Mouse (Mus musculus) MEL (cell line): ENCODE measurements around the gene Usp32. TPM values are rescaled to one million over a fixed set of nuclear protein-coding genes. Genes with fewer than 3 reads are reported as not detected.

Experiments used
- DNase-seq: peaks from one replicate; pipeline ENCODE4 v3.0.0; 2011; ENCODE audit warnings: low read depth, low spot score
- H3K27ac ChIP-seq: 2 replicates; pipeline ENCODE4 v1.5.1; 2012; ENCODE audit warnings: low read depth, mild to moderate bottlenecking, control low read depth, low read length, moderate library complexity; ENCODE audit not compliant: control insufficient read depth
- H3K27me3 ChIP-seq, 2 experiments: fragments of 150-350 bp in 1 of 2; sonication (generic) in 1 of 2; 2 replicates each; pipeline ENCODE4 v1.6.1; 2012; ENCODE audit warnings: low read length in 2 of 2, mild to moderate bottlenecking in 2 of 2, improper control_type of control experiment in 1 of 2, moderate library complexity in 1 of 2; ENCODE audit not compliant: insufficient read depth in 2 of 2, control insufficient read depth in 1 of 2
- H3K36me3 ChIP-seq, 2 experiments: 2 replicates each; pipeline ENCODE4 v1.6.1; 2012 to 2014; ENCODE audit warnings: low read length in 2 of 2, improper control_type of control experiment in 1 of 2, inconsistent platforms in 1 of 2, mild to moderate bottlenecking in 1 of 2; ENCODE audit not compliant: insufficient read depth in 2 of 2, control insufficient read depth in 1 of 2
- H3K4me1 ChIP-seq, 2 experiments: fragments of 150-350 bp in 1 of 2; sonication (generic) in 1 of 2; 2 replicates each; pipeline ENCODE4 v1.6.1; 2012; ENCODE audit warnings: low read length in 2 of 2, improper control_type of control experiment in 1 of 2, mild to moderate bottlenecking in 1 of 2; ENCODE audit not compliant: insufficient read depth in 2 of 2, control insufficient read depth in 1 of 2
- H3K4me3 ChIP-seq, 2 experiments: fragments of 150-350 bp in 1 of 2; sonication (generic) in 1 of 2; 2 replicates each; pipeline ENCODE4 v1.5.1; 2012; ENCODE audit warnings: low read depth in 2 of 2, low read length in 2 of 2, mild to moderate bottlenecking in 2 of 2, moderate library complexity in 2 of 2, control low read depth in 1 of 2, improper control_type of control experiment in 1 of 2; ENCODE audit not compliant: control insufficient read depth in 1 of 2, insufficient read depth in 1 of 2
- H3K79me2 ChIP-seq: 2 replicates; pipeline ENCODE4 v1.6.1; 2012; ENCODE audit warnings: mild to moderate bottlenecking, low read length, moderate library complexity; ENCODE audit not compliant: control insufficient read depth, poor library complexity, insufficient read depth
- H3K9ac ChIP-seq: 2 replicates; pipeline ENCODE4 v1.6.1; 2012; ENCODE audit warnings: low read depth, mild to moderate bottlenecking, control low read depth, low read length, moderate library complexity; ENCODE audit not compliant: control insufficient read depth, poor library complexity, severe bottlenecking
- H3K9me3 ChIP-seq: fragments of 150-350 bp; sonication (generic); replicated peaks from 2 replicates; pipeline ENCODE4 v1.6.1; 2012; ENCODE audit warnings: mild to moderate bottlenecking, low read length, improper control_type of control experiment, moderate library complexity; ENCODE audit not compliant: insufficient read depth
- CHD2 ChIP-seq: IDR thresholded peaks from 2 replicates; pipeline ENCODE4 v1.6.1; 2011; ENCODE audit warnings: low read length, improper control_type of control experiment
- CTCF ChIP-seq, 3 experiments: IDR thresholded peaks in 2 of 3; conservative IDR thresholded peaks in 1 of 3; 2 replicates each; pipeline ENCODE4 v1.5.1; 2011 to 2012; ENCODE audit warnings: low read length in 3 of 3, low read depth in 2 of 3, mild to moderate bottlenecking in 2 of 3, improper control_type of control experiment in 1 of 3, inconsistent platforms in 1 of 3, mixed read lengths in 1 of 3, moderate library complexity in 1 of 3; ENCODE audit not compliant: control insufficient read depth in 1 of 3, insufficient read depth in 1 of 3, poor library complexity in 1 of 3, severe bottlenecking in 1 of 3
- EP300 ChIP-seq, 2 experiments: IDR thresholded peaks; 2 replicates each; pipeline ENCODE4 v1.6.1; 2011; ENCODE audit warnings: improper control_type of control experiment in 2 of 2, low read length in 2 of 2, low read depth in 1 of 2, mild to moderate bottlenecking in 1 of 2
- ETS1 ChIP-seq: IDR thresholded peaks from 2 replicates; pipeline ENCODE4 v1.6.1; 2012; ENCODE audit warnings: low read depth, mild to moderate bottlenecking, inconsistent platforms, low read length, improper control_type of control experiment, moderate library complexity
- GABPA ChIP-seq: IDR thresholded peaks from 2 replicates; pipeline ENCODE4 v1.6.1; 2012; ENCODE audit warnings: low read depth, mild to moderate bottlenecking, inconsistent platforms, low read length, improper control_type of control experiment, moderate library complexity
- HCFC1 ChIP-seq: IDR thresholded peaks from 2 replicates; pipeline ENCODE4 v1.6.1; 2012; ENCODE audit warnings: low read depth, mild to moderate bottlenecking, inconsistent platforms, low read length, improper control_type of control experiment, moderate library complexity
- JUND ChIP-seq: IDR thresholded peaks from 2 replicates; pipeline ENCODE4 v1.6.1; 2011; ENCODE audit warnings: low read depth, mild to moderate bottlenecking, improper control_type of control experiment, low read length
- MXI1 ChIP-seq: IDR thresholded peaks from 2 replicates; pipeline ENCODE4 v1.6.1; 2011; ENCODE audit warnings: mild to moderate bottlenecking, low read depth, low read length, improper control_type of control experiment
- MYC ChIP-seq: IDR thresholded peaks from 2 replicates; pipeline ENCODE4 v1.6.1; 2011; ENCODE audit warnings: low read depth, mild to moderate bottlenecking, low read length, improper control_type of control experiment, moderate library complexity
- NRF1 ChIP-seq: IDR thresholded peaks from 2 replicates; pipeline ENCODE4 v1.6.1; 2014; ENCODE audit warnings: low read depth, mild to moderate bottlenecking, inconsistent platforms, low read length, improper control_type of control experiment, moderate library complexity; ENCODE audit not compliant: poor library complexity, insufficient read depth, severe bottlenecking
- POLR2A ChIP-seq, 2 experiments: IDR thresholded peaks; 2 replicates each; pipeline ENCODE4 v1.6.1; 2011 to 2012; ENCODE audit warnings: low read length in 2 of 2, mild to moderate bottlenecking in 2 of 2, control low read depth in 1 of 2, improper control_type of control experiment in 1 of 2, low read depth in 1 of 2, moderate library complexity in 1 of 2; ENCODE audit not compliant: control insufficient read depth in 1 of 2, insufficient read depth in 1 of 2, poor library complexity in 1 of 2
- RAD21 ChIP-seq: IDR thresholded peaks from 2 replicates; pipeline ENCODE4 v1.6.1; 2011; ENCODE audit warnings: mild to moderate bottlenecking, low read depth, low read length, improper control_type of control experiment
- SIN3A ChIP-seq: IDR thresholded peaks from 2 replicates; pipeline ENCODE4 v1.6.1; 2012; ENCODE audit warnings: low read length, improper control_type of control experiment, inconsistent platforms
- SMC3 ChIP-seq: IDR thresholded peaks from 2 replicates; pipeline ENCODE4 v1.6.1; 2011; ENCODE audit warnings: low read depth, low read length, improper control_type of control experiment
- TBP ChIP-seq: IDR thresholded peaks from 2 replicates; pipeline ENCODE4 v1.8.0; 2011; ENCODE audit warnings: low read depth, low read length, improper control_type of control experiment
- TCF12 ChIP-seq: IDR thresholded peaks from 2 replicates; pipeline ENCODE4 v1.6.1; 2014; ENCODE audit warnings: low read depth, mild to moderate bottlenecking, inconsistent platforms, low read length, improper control_type of control experiment, moderate library complexity
- ZC3H11A ChIP-seq: IDR thresholded peaks from 2 replicates; pipeline ENCODE4 v1.6.1; 2012; ENCODE audit warnings: low read depth, mild to moderate bottlenecking, inconsistent platforms, low read length, improper control_type of control experiment
- ZKSCAN1 ChIP-seq: IDR thresholded peaks from 2 replicates; pipeline ENCODE4 v1.6.1; 2012; ENCODE audit warnings: low read depth, mild to moderate bottlenecking, inconsistent platforms, low read length, improper control_type of control experiment, moderate library complexity
- ZNF384 ChIP-seq: IDR thresholded peaks from 2 replicates; pipeline ENCODE4 v1.6.1; 2012; ENCODE audit warnings: low read depth, mild to moderate bottlenecking, inconsistent platforms, low read length, improper control_type of control experiment
- polyA plus RNA-seq, 2 experiments: library from polyadenylated mRNA; stranded (reverse) in 1 of 2; unstranded in 1 of 2; fragments of >175 nt in 1 of 2; fragments of >200 nt in 1 of 2; gene quantifications; 2 replicates each; pipeline versions ENCODE4 v1.2.1 to v1.2.4; 2012; ENCODE audit warnings: low replicate concordance in 2 of 2, low read depth in 1 of 2; ENCODE audit not compliant: insufficient read length in 2 of 2, insufficient read depth in 1 of 2, missing spikeins in 1 of 2
- total RNA-seq: library from RNA; depleted of rRNA; stranded (reverse); fragments of 300-350 nt; gene quantifications from 2 replicates; pipeline ENCODE4 v1.2.3, GENCODE M21; 2012

Usp32 gene
- total and polyA plus RNA-seq, 3 experiments: 11.3 to 11.5 TPM; not detected in 1

GRCm38 (mm10) chr11:85170058-85170740 is 30.2 kb upstream of the Usp32 start, which contains the start of gene 1700125H20Rik:
TSS of gene 1700125H20Rik (plus strand) at chr11:85170404.
- peaks cover 0 to 2% of the 10 kb centered on the region in 2 experiments; a peak in 1 of 4 replicates for H3K27me3 ChIP-seq
- no peaks in the 10 kb centered on the region for H3K36me3 ChIP-seq
- H3K79me2 ChIP-seq: no peaks in the 10 kb centered on the region
- H3K9ac ChIP-seq: peak within 1 kb of the TSS; percentile 75
- H3K4me1 ChIP-seq: 0 out of 4 replicates have a peak, but pooled peaks cover 2 to 3% of the 10 kb centered on the region in 2 experiments
- H3K9me3 ChIP-seq: no peaks in the 10 kb centered on the region
- no peak within 1 kb of the TSS for H3K27ac ChIP-seq
- H3K4me3 ChIP-seq: peak within 1 kb of the TSS; percentile 45 to 53
- DNase-seq: peak; percentile 95
- TF ChIP-seq POLR2A (IDR thresholded peaks at IDR 0.05; ENCODE audit: control insufficient read depth in 1 of 2, insufficient read depth in 1 of 2, low read depth in 1 of 2, low read length in 2 of 2, poor library complexity in 1 of 2): peak in 1 of 2 experiments; percentile 30; a peak in 1 of 4 replicates
- TF ChIP-seq SIN3A: peak; percentile 71
- peak; percentile 96 to 99 (median 98); a peak in 5 of 6 replicates for TF ChIP-seq CTCF (IDR thresholded peaks at IDR 0.05 in 2 of 3, conservative IDR thresholded peaks at IDR 0.05 in 1 of 3; ENCODE audit: control insufficient read depth in 1 of 3, insufficient read depth in 1 of 3, low read depth in 2 of 3, low read length in 3 of 3, poor library complexity in 1 of 3, severe bottlenecking in 1 of 3)
- 0 out of 2 replicates have a peak, but pooled peaks have one; percentile 7 for TF ChIP-seq NRF1
- no peak for TF ChIP-seq CHD2
- no peak for TF ChIP-seq ZKSCAN1
- peak; percentile 74; the same call in 1 of the 2 replicates for TF ChIP-seq MXI1
- peak; percentile 55; the same call in 1 of the 2 replicates for TF ChIP-seq MYC
- peak; percentile 97 for TF ChIP-seq RAD21
- no peak for TF ChIP-seq TBP
- no peak for TF ChIP-seq JUND
- 0 out of 2 replicates have a peak, but pooled peaks have one; percentile 25 for TF ChIP-seq HCFC1
- TF ChIP-seq GABPA: no peak
- TF ChIP-seq SMC3: peak; percentile 96
- TF ChIP-seq ZC3H11A: peak; percentile 85
- no peak for TF ChIP-seq ETS1
- TF ChIP-seq EP300 (IDR thresholded peaks at IDR 0.05; ENCODE audit: low read depth in 1 of 2, low read length in 2 of 2): peak in 1 of 2 experiments; percentile 6; a peak in 1 of 4 replicates

- H3K9ac ChIP-seq: no peak overlapping the region
- no peaks in the 10 kb centered on the region for H3K36me3 ChIP-seq
- no peak overlapping the region for H3K4me3 ChIP-seq
- no peaks in the 10 kb centered on the region for H3K79me2 ChIP-seq
- no peaks in the 10 kb centered on the region for H3K9me3 ChIP-seq
- 0 out of 4 replicates have a peak, but pooled peaks cover under 1 to 2% of the 10 kb centered on the region in 2 experiments for H3K4me1 ChIP-seq
- no peaks in the 10 kb centered on the region for H3K27me3 ChIP-seq
- TF ChIP-seq GABPA: no peak
- no peak for TF ChIP-seq TCF12
- TF ChIP-seq ZNF384: no peak
- no peak for TF ChIP-seq POLR2A (IDR thresholded peaks at IDR 0.05; ENCODE audit: control insufficient read depth in 1 of 2, insufficient read depth in 1 of 2, low read depth in 1 of 2, low read length in 2 of 2, poor library complexity in 1 of 2)
- TF ChIP-seq SIN3A: no peak
- H3K27ac ChIP-seq: no peak overlapping the region
- DNase-seq: no peak
These were observed 27.5 kb upstream of the Usp32 start for GRCm38 (mm10) chr11:85167503-85167902.
